Mouse (Mus musculus) bone marrow, adult 2 months (tissue): ENCODE measurements around the gene Cytip. TPM values are rescaled to one million over a fixed set of nuclear protein-coding genes. Genes with fewer than 3 reads are reported as not detected.

Experiments
- H3K27ac ChIP-seq: fragments of 200-500 bp; 2 replicates; pipeline ENCODE4 v1.5.1; 2012; ENCODE audit warnings: low read depth, mild to moderate bottlenecking, control low read depth, inconsistent platforms, low read length; ENCODE audit not compliant: control insufficient read depth, poor library complexity, insufficient read depth
- H3K4me1 ChIP-seq: fragments of 200-500 bp; 2 replicates; pipeline ENCODE4 v1.6.1; 2011; ENCODE audit warnings: low read length; ENCODE audit not compliant: control insufficient read depth, insufficient read depth
- H3K4me3 ChIP-seq: fragments of 200-500 bp; replicated peaks from 2 replicates; pipeline ENCODE3; 2011; ENCODE audit warnings: mild to moderate bottlenecking, low read depth, low read length, control low read depth; ENCODE audit not compliant: control insufficient read depth
- CTCF ChIP-seq: fragments of 200-500 bp; IDR thresholded peaks from 2 replicates; pipeline ENCODE4 v1.5.1; 2011; ENCODE audit warnings: low read length, control low read depth; ENCODE audit not compliant: control insufficient read depth, insufficient read depth
- POLR2A ChIP-seq: fragments of 200-500 bp; IDR thresholded peaks from 2 replicates; pipeline ENCODE4 v1.6.1; 2011; ENCODE audit warnings: low read depth, mild to moderate bottlenecking, control low read depth, low read length, borderline replicate concordance; ENCODE audit not compliant: control insufficient read depth
- WGBS: fragments of 180-500 bp; shearing (Covaris S2); methylation state at CpG from one replicate; pipeline ENCODE4 v1.1.7; 2018; 5-methylcytosine and 5-hydroxymethylcytosine counted together
- polyA plus RNA-seq: library from polyadenylated mRNA; stranded (reverse); fragments of >200 nt; gene quantifications from 2 replicates; pipeline ENCODE4 v1.2.4, GENCODE M21; 2011; ENCODE audit warnings: low replicate concordance; ENCODE audit not compliant: missing spikeins, insufficient read depth, insufficient read length

Cytip gene
- 6.5 and 17.4 TPM in 2 replicates for polyA plus RNA-seq

- no peak for TF ChIP-seq POLR2A
- TF ChIP-seq CTCF: no peak
- WGBS: 79% methylated on average over 4 of the region's 4 CpGs
- Histone ChIP-seq H3K4me1 (no peaks in the 10 kb centered on the region; the same call in 1 of the 2 replicates), H3K4me3 (no peak within 1 kb of the TSS), H3K27ac (no peak within 1 kb of the TSS)
These were observed at the start of gene Cytip for GRCm38 (mm10) chr2:58195346-58195745. Gene Cytip, minus strand, starts transcription at chr2:58195532.

GRCm38 (mm10) chr2:58240639-58241038, 45.3 kb upstream of the Cytip start:
- no peak overlapping the region for H3K27ac ChIP-seq
- no peak overlapping the region for H3K4me3 ChIP-seq
- 81% methylated on average over 4 of the region's 4 CpGs for WGBS
- TF ChIP-seq CTCF (no peak), POLR2A (no peak)
- no peaks in the 10 kb centered on the region for H3K4me1 ChIP-seq

- no peak overlapping the region for H3K27ac ChIP-seq
- 78% methylated on average over 2 of the region's 2 CpGs for WGBS
- no peak overlapping the region for H3K4me3 ChIP-seq
- no peak for TF ChIP-seq CTCF
- no peak for TF ChIP-seq POLR2A
- H3K4me1 ChIP-seq: no peaks in the 10 kb centered on the region
These were observed 42.2 kb upstream of the Cytip start for GRCm38 (mm10) chr2:58237487-58237886.

DNA sequence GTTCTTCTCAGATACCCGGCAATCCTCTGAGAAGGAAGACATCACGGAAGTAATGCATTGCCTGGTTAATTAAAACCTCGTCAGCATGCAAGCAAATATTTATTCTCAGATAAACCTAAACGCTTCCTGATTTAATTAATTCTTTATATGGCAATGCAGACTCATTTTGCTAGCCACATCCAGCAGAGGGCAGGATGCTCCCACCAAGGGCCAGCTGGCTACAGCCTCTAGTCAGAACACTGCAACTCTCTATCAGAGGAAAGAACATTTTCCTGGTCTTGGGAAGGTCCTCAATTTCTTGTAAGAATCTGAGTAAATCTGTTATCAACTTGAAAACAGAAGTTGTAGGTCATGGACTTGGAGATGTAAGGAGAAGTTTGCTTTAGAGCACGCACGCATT, 4.1 kb upstream of the Cytip start:
- Histone ChIP-seq H3K4me1 (no peaks in the 10 kb centered on the region), H3K4me3 (no peak overlapping the region), H3K27ac (no peak overlapping the region)
- 63% methylated on average over 6 of the region's 6 CpGs for WGBS
- peak; percentile 67 for TF ChIP-seq CTCF
- TF ChIP-seq POLR2A: no peak

- 0% methylated on average over 1 of the region's 1 CpGs for WGBS
- TF ChIP-seq CTCF (no peak), POLR2A (no peak)
- Histone ChIP-seq H3K4me3 (no peak overlapping the region), H3K27ac (no peak overlapping the region), H3K4me1 (no peaks in the 10 kb centered on the region; the same call in 1 of the 2 replicates)
These were observed 1.5 kb upstream of the Cytip start for GRCm38 (mm10) chr2:58196880-58197279.

- H3K4me3 ChIP-seq: no peak overlapping the region
- no peak overlapping the region for H3K27ac ChIP-seq
- H3K4me1 ChIP-seq: no peaks in the 10 kb centered on the region; the same call in 1 of the 2 replicates
- TF ChIP-seq POLR2A: no peak
- no peak for TF ChIP-seq CTCF
- WGBS: 76% methylated on average over 10 of the region's 10 CpGs
These were observed 763 bp downstream of the Cytip start for GRCm38 (mm10) chr2:58194422-58195115.

GRCm38 (mm10) chr2:58192160-58192559, 3.2 kb downstream of the Cytip start:
- no peak overlapping the region for H3K4me3 ChIP-seq
- 80% methylated on average over 5 of the region's 5 CpGs for WGBS
- peaks cover 3% of the 10 kb centered on the region for H3K4me1 ChIP-seq
- TF ChIP-seq CTCF (no peak), POLR2A (no peak)
- H3K27ac ChIP-seq: no peak overlapping the region

- Histone ChIP-seq H3K4me3 (no peak overlapping the region), H3K27ac (no peak overlapping the region), H3K4me1 (peaks cover 3% of the 10 kb centered on the region)
- 57% methylated on average over 4 of the region's 4 CpGs for WGBS
- TF ChIP-seq POLR2A (no peak), CTCF (no peak)
These were observed 5.8 kb downstream of the Cytip start for GRCm38 (mm10) chr2:58189501-58189900.

DNA sequence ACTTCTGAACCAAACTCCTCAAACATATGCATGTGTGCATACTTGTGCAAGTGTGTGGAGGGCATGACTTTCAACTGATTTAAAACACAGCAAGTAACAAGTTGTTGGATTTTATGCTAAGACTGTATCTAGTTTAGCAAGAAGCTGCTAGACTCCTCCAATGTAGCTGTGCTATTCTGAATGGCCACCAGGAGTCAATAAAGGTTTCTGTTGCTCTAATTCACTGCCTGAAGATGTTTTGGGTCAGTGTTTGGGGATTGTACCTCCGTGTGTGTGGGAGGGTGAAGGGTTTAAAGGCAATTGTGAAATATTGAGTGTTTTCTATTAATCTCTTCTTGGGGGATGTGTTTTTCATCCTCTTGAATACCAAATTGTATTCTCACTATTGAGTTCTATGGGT, 6.4 kb downstream of the Cytip start:
- Histone ChIP-seq H3K27ac (no peak overlapping the region), H3K4me3 (no peak overlapping the region), H3K4me1 (peaks cover 3% of the 10 kb centered on the region)
- TF ChIP-seq CTCF (no peak), POLR2A (no peak)
- WGBS: 29% methylated on average over 1 of the region's 1 CpGs
